Mouse (Mus musculus) ES-E14 (cell line): ENCODE results near the gene Calml3.
"Not testable (repeated sequence)": the region's sequence is repeated elsewhere in the genome, so short reads cannot be mapped to it uniquely, and the experiment has no call there.

ENCODE experiments used
- HCFC1 ChIP-seq: IDR thresholded peaks from 2 replicates; pipeline ENCODE4 v1.6.1; 2012; ENCODE audit warnings: low read length, inconsistent platforms, borderline replicate concordance; ENCODE audit not compliant: insufficient read depth
- MAFK ChIP-seq: IDR thresholded peaks from 2 replicates; pipeline ENCODE4 v1.6.1; 2014; ENCODE audit warnings: mild to moderate bottlenecking, low read depth, low read length, inconsistent platforms; ENCODE audit not compliant: insufficient read depth
- ZC3H11A ChIP-seq: IDR thresholded peaks from 2 replicates; pipeline ENCODE4 v1.6.1; 2012; ENCODE audit warnings: low read depth, mild to moderate bottlenecking, inconsistent platforms, low read length, borderline replicate concordance
- ZNF384 ChIP-seq: IDR thresholded peaks from 2 replicates; pipeline ENCODE4 v1.6.1; 2012; ENCODE audit warnings: low read depth, low read length, inconsistent platforms

DNA sequence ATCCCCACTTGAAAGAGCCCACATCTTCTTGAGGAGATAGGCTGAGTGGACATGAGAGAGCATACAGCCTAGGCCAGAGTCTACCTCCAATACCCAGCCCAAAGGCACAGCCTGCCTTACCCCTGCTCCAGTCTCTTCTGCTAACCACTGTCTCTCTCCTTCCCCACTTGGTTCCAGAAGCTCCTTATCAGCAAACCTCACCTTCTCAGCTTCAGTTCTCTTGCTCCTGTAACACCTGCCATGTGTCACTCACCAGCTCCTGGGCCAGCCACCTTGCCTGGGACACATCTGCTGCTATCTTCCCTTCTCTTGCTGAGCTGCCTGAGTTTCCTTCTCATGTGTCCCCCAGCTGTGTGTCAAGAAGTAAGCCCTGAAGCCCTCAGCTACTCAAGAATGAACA lies 29.5 kb upstream of the Calml3 start:
- not testable (repeated sequence) for TF ChIP-seq ZNF384, ZC3H11A, MAFK, HCFC1
